Mouse (Mus musculus): ENCODE measurements around the gene Myo1b. TPM values are rescaled to one million over a fixed set of nuclear protein-coding genes. Genes with fewer than 3 reads are reported as not detected.
A peak's percentile ranks its signal among the peaks of the same experiment; 100 is the strongest.

The Myo1b gene
- polyA plus RNA-seq, 1 experiment from 2014 or later, result 63.8 TPM

- Histone ChIP-seq H3K4me2 (no peak overlapping the region), H3K27ac (no peak overlapping the region), H3K27me3 (replicated peaks) (no peaks in the 10 kb centered on the region), H3K9me3 (no peaks in the 10 kb centered on the region), H3K4me1 (no peaks in the 10 kb centered on the region), H3K36me3 (no peaks in the 10 kb centered on the region; the same call in 1 of the 2 replicates), H3K4me3 (replicated peaks) (no peak overlapping the region), H3K9ac (no peak overlapping the region)
- 64% methylated on average over 5 of the region's 5 CpGs for WGBS
- no peak for ATAC-seq (ENCODE audit: insufficient read depth, low FRiP score, low read depth)
Measured at GRCm38 (mm10) chr1:51805040-51805610, 110.7 kb downstream of the Myo1b start.

DNA sequence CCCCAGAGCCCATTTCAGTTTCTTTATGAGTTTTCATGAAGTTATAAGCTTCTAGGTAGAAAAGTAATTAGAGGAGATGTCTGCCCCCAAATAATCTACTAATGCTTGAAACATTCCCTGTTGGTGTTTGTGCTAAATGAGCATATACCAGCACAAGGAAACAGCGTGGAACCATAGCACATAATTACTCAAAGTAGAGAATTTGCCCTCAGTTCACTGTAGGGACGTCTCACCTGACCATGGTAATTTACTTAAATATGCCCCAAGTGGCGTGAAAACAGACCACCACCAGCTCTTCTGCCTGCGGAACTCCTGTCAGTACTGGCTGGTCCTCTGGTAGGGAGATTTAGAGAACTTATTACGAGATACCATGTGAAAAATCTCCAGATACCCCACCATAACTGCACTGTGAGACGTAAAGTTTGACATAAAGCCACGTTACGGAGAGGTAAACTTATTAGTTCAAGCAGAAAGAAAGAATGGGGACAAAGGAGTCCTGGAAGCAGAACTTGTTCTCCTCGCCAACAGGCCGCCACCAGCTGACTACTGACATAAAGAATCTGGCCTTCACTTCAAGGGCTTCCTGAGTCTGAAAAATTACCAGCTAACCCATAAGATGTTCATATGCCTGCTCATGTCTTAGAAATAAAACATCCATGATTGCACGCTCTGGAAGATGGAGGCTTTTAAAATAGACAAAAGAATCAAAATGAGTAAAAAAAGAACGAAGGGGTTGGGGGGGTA, 111.4 kb downstream of the Myo1b start:
- Histone ChIP-seq H3K27me3 (replicated peaks) (no peaks in the 10 kb centered on the region), H3K4me1 (no peaks in the 10 kb centered on the region), H3K4me2 (no peak overlapping the region), H3K9ac (no peak overlapping the region), H3K9me3 (no peaks in the 10 kb centered on the region), H3K36me3 (no peaks in the 10 kb centered on the region; the same call in 1 of the 2 replicates), H3K4me3 (replicated peaks) (no peak overlapping the region), H3K27ac (no peak overlapping the region)
- ATAC-seq (ENCODE audit: insufficient read depth, low FRiP score, low read depth), result no peak
- WGBS, result 68% methylated on average over 12 of the region's 12 CpGs

- 58% methylated on average over 7 of the region's 7 CpGs for WGBS
- Histone ChIP-seq H3K4me1 (no peaks in the 10 kb centered on the region), H3K27me3 (replicated peaks) (no peaks in the 10 kb centered on the region), H3K9ac (no peak overlapping the region), H3K9me3 (no peaks in the 10 kb centered on the region), H3K36me3 (peaks cover 9% of the 10 kb centered on the region), H3K4me2 (no peak overlapping the region), H3K4me3 (replicated peaks) (no peak overlapping the region), H3K27ac (no peak overlapping the region)
- ATAC-seq (ENCODE audit: insufficient read depth, low FRiP score, low read depth), result no peak
Measured at GRCm38 (mm10) chr1:51798011-51798471, 117.8 kb downstream of the Myo1b start.

GRCm38 (mm10) chr1:51795586-51796309, 120.1 kb downstream of the Myo1b start:
- ATAC-seq (ENCODE audit: insufficient read depth, low FRiP score, low read depth), result no peak
- peaks cover 26% of the 10 kb centered on the region for H3K36me3 ChIP-seq
- 80% methylated on average over 9 of the region's 9 CpGs for WGBS
- no peak overlapping the region for H3K9ac ChIP-seq
- H3K27ac ChIP-seq, result no peak overlapping the region
- H3K4me2 ChIP-seq, result no peak overlapping the region
- H3K9me3 ChIP-seq, result no peaks in the 10 kb centered on the region
- H3K4me3 ChIP-seq (replicated peaks), result no peak overlapping the region
- no peaks in the 10 kb centered on the region for H3K27me3 ChIP-seq (replicated peaks)
- no peaks in the 10 kb centered on the region for H3K4me1 ChIP-seq

- WGBS, result 51% methylated on average over 6 of the region's 6 CpGs
- Histone ChIP-seq H3K27me3 (replicated peaks) (no peaks in the 10 kb centered on the region), H3K4me1 (no peaks in the 10 kb centered on the region), H3K27ac (no peak overlapping the region), H3K9me3 (no peaks in the 10 kb centered on the region), H3K4me2 (no peak overlapping the region), H3K4me3 (replicated peaks) (no peak overlapping the region), H3K36me3 (peaks cover 22% of the 10 kb centered on the region), H3K9ac (no peak overlapping the region)
- ATAC-seq (ENCODE audit: insufficient read depth, low FRiP score, low read depth), result no peak
Measured at GRCm38 (mm10) chr1:51789269-51789668, 126.6 kb downstream of the Myo1b start.

GRCm38 (mm10) chr1:51782091-51782490, 133.8 kb downstream of the Myo1b start:
- Histone ChIP-seq H3K9me3 (no peaks in the 10 kb centered on the region), H3K36me3 (peaks cover 4% of the 10 kb centered on the region; the same call in 1 of the 2 replicates), H3K27ac (peak overlapping the region; percentile 54; the same call in 1 of the 2 replicates), H3K9ac (no peak overlapping the region), H3K4me2 (no peak overlapping the region), H3K4me1 (no peaks in the 10 kb centered on the region), H3K27me3 (replicated peaks) (no peaks in the 10 kb centered on the region), H3K4me3 (replicated peaks) (no peak overlapping the region)
- ATAC-seq (ENCODE audit: insufficient read depth, low FRiP score, low read depth), result peak; percentile 78
- WGBS, result 40% methylated on average over 6 of the region's 6 CpGs

- Histone ChIP-seq H3K4me3 (replicated peaks) (no peak overlapping the region), H3K36me3 (peaks cover 14% of the 10 kb centered on the region), H3K27ac (no peak overlapping the region), H3K4me2 (no peak overlapping the region), H3K9me3 (no peaks in the 10 kb centered on the region), H3K27me3 (replicated peaks) (no peaks in the 10 kb centered on the region), H3K4me1 (no peaks in the 10 kb centered on the region), H3K9ac (no peak overlapping the region)
- peak; percentile 66; the same call in 1 of the 2 replicates for ATAC-seq (ENCODE audit: insufficient read depth, low FRiP score, low read depth)
Measured at GRCm38 (mm10) chr1:51780357-51780756, 135.5 kb downstream of the Myo1b start.

GRCm38 (mm10) chr1:51778241-51778640, 137.6 kb downstream of the Myo1b start:
- Histone ChIP-seq H3K9me3 (no peaks in the 10 kb centered on the region), H3K4me2 (no peak overlapping the region), H3K9ac (no peak overlapping the region), H3K27ac (no peak overlapping the region), H3K4me3 (replicated peaks) (no peak overlapping the region), H3K36me3 (peaks cover 26% of the 10 kb centered on the region), H3K27me3 (replicated peaks) (no peaks in the 10 kb centered on the region), H3K4me1 (no peaks in the 10 kb centered on the region)
- ATAC-seq (ENCODE audit: insufficient read depth, low FRiP score, low read depth), result no peak
- WGBS, result 89% methylated on average over 7 of the region's 7 CpGs

DNA sequence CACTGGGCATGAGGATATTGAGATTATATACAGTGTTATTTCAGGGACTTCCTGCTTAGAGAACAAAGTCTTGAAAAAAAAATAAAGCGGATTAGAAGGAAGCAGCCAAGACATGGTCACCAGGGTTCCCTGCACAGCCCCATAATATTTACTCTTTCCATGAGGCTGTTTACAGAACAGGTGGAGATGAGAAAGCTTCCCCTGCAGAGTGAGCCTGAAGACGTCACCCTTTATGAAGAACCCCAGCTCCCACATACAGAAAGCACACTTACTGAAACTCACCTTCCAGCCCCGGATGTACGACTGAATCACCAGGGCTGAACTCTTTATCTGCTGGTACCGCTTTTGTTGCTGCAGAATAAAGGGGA, 145.4 kb downstream of the Myo1b start:
- no peak overlapping the region for H3K27ac ChIP-seq
- no peak overlapping the region for H3K9ac ChIP-seq
- peaks cover 18% of the 10 kb centered on the region for H3K36me3 ChIP-seq
- 78% methylated on average over 5 of the region's 5 CpGs for WGBS
- no peaks in the 10 kb centered on the region for H3K27me3 ChIP-seq (replicated peaks)
- no peak overlapping the region for H3K4me3 ChIP-seq (replicated peaks)
- H3K4me2 ChIP-seq, result no peak overlapping the region
- H3K9me3 ChIP-seq, result no peaks in the 10 kb centered on the region
- ATAC-seq (ENCODE audit: insufficient read depth, low FRiP score, low read depth), result no peak
- H3K4me1 ChIP-seq, result no peaks in the 10 kb centered on the region

- H3K36me3 ChIP-seq, result peaks cover 13% of the 10 kb centered on the region
- ATAC-seq (ENCODE audit: insufficient read depth, low FRiP score, low read depth), result no peak
Measured at GRCm38 (mm10) chr1:51769815-51770503, 145.9 kb downstream of the Myo1b start.

DNA sequence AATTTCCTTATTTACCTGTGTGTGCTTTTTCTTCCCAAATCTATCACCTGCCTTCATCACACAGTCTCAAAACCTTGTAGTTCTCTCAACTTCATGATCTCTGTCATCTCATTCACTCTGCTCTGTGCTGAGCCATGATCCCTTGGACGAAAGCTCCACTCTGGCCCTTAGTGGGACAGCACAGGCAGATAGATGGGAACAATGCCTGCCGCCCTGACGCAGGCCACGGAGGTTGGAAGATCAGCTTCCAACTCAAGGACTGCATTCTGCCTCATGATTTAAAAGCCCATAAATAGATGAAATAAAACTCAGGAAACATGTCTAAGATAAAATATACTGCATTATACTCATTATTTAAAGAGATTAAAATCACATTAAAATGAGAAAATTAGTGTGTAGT, 149.6 kb downstream of the Myo1b start:
- no peaks in the 10 kb centered on the region for H3K9me3 ChIP-seq
- H3K27ac ChIP-seq, result no peak overlapping the region
- H3K36me3 ChIP-seq, result peaks cover 5% of the 10 kb centered on the region
- no peaks in the 10 kb centered on the region for H3K27me3 ChIP-seq (replicated peaks)
- H3K4me1 ChIP-seq, result no peaks in the 10 kb centered on the region
- ATAC-seq (ENCODE audit: insufficient read depth, low FRiP score, low read depth), result no peak
- no peak overlapping the region for H3K9ac ChIP-seq
- H3K4me3 ChIP-seq (replicated peaks), result no peak overlapping the region
- H3K4me2 ChIP-seq, result no peak overlapping the region
- WGBS, result 93% methylated on average over 4 of the region's 4 CpGs

More at GRCm38 (mm10) chr1:51769815-51770503, 145.9 kb downstream of the Myo1b start:
- Histone ChIP-seq H3K27me3 (replicated peaks) (no peaks in the 10 kb centered on the region), H3K9me3 (no peaks in the 10 kb centered on the region), H3K4me2 (no peak overlapping the region), H3K4me3 (replicated peaks) (no peak overlapping the region), H3K27ac (no peak overlapping the region), H3K9ac (no peak overlapping the region), H3K4me1 (no peaks in the 10 kb centered on the region)
- WGBS, result 85% methylated on average over 12 of the region's 12 CpGs

All from stomach, embryonic 15.5 days (tissue).